Mouse (Mus musculus) heart, embryonic 15.5 days (tissue): Measurements from ENCODE around the gene Nexmif. TPM values are rescaled to one million over a fixed set of nuclear protein-coding genes. Genes with fewer than 3 reads are reported as not detected.
"Not testable (repeated sequence)": the region's sequence is repeated elsewhere in the genome, so short reads cannot be mapped to it uniquely, and the experiment has no call there.

Experiments used
- ATAC-seq: fragments of 200-750 bp; cut with Nextera tagmentation; replicated peaks from 2 replicates; pipeline ENCODE4 v1.8.0; 2017; ENCODE audit warnings: low read depth, moderate TSS enrichment; ENCODE audit not compliant: insufficient number of reproducible peaks, insufficient read depth, low FRiP score
- H3K27ac ChIP-seq: fragments of 300-500 bp; sonication (generic); 2 replicates; pipeline ENCODE4 v1.5.1; 2015; ENCODE audit warnings: mild to moderate bottlenecking, inconsistent platforms
- H3K27me3 ChIP-seq: fragments of 300-500 bp; sonication (generic); 2 replicates; pipeline ENCODE4 v1.6.1; 2015; ENCODE audit warnings: inconsistent platforms
- H3K36me3 ChIP-seq: fragments of 300-500 bp; sonication (generic); 2 replicates; pipeline ENCODE4 v1.6.1; 2015; ENCODE audit warnings: mild to moderate bottlenecking, inconsistent platforms
- H3K4me1 ChIP-seq: fragments of 300-500 bp; sonication (generic); replicated peaks from 2 replicates; pipeline ENCODE4 v1.6.1; 2015; ENCODE audit warnings: inconsistent platforms
- H3K4me2 ChIP-seq: fragments of 300-500 bp; sonication (generic); 2 replicates; pipeline ENCODE4 v1.6.1; 2015; ENCODE audit warnings: inconsistent platforms, mild to moderate bottlenecking, moderate library complexity
- H3K4me3 ChIP-seq: fragments of 300-500 bp; sonication (generic); 2 replicates; pipeline ENCODE4 v1.5.1; 2015; ENCODE audit warnings: mild to moderate bottlenecking, inconsistent platforms
- H3K9ac ChIP-seq: fragments of 300-500 bp; sonication (generic); 2 replicates; pipeline ENCODE4 v1.6.1; 2015; ENCODE audit warnings: mild to moderate bottlenecking, inconsistent platforms
- H3K9me3 ChIP-seq: fragments of 300-500 bp; sonication (generic); replicated peaks from 2 replicates; pipeline ENCODE4 v1.6.1; 2016; ENCODE audit warnings: inconsistent platforms
- WGBS: fragments of 180-500 bp; shearing (Covaris S2); methylation state at CpG from one replicate; pipeline ENCODE4 v1.1.7; 2015; ENCODE audit warnings: mixed read lengths; 5-methylcytosine and 5-hydroxymethylcytosine counted together
- polyA plus RNA-seq: library from polyadenylated mRNA; unstranded; fragments of >200 nt; fragmentation: Nextera tagmentation; extraction: Ambion mirVana; gene quantifications from 2 replicates; pipeline ENCODE4 v1.2.1, GENCODE M21; 2015

The Nexmif gene
- 1.5 and 1.6 TPM in 2 replicates for polyA plus RNA-seq

DNA sequence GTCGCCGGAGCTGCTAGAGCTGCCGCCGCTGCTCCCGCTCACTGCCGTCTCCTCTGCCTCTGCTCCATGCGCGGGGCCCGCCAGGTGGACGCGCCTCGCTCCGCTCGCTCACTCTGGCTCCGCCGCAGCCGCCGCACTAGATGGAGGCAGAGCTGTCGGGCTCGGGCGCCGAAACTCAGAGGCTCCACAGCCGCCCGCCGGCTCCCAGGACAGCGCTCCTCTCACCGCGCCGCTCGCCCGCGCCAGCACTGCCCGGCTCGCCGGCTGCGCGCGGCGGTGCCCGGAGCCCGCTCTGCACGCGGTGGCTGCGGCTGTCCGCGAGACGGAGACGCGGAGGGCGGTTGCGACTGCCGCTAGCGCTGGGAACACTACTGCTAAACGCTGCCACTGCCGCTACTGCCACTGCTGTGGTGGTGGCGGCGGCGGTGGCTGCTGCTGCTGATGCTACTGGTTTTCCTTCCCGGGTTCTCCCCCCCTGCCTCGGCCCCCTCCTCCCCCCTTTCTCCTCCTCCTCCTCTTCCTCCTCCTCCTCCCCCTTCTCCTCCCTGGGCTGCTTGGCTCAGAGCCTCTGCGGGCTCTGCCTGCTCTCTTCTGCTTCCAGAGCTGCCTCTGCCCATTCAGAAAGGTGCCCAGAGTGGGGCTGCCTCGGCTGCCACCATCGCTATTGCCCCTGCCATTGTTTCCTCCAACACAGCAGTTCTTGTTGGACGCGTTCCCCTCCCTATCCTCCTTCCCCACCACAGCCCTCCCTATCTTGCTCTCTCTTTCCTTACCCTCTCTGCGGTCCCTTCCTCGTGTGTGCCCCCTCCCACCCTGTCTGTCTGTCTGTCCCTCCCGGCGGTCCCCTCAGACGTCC is at the start of gene Nexmif:
Nexmif (minus strand) TSS at position 450 of the 856 bp plus-strand sequence.
- Histone ChIP-seq H3K36me3 (no peaks in the 10 kb centered on the region), H3K9ac (peak within 1 kb of the TSS; percentile 58), H3K27ac (peak within 1 kb of the TSS; percentile 53), H3K4me1 (0 out of 2 replicates have a peak, but pooled peaks cover 2% of the 10 kb centered on the region), H3K27me3 (peaks cover 25% of the 10 kb centered on the region), H3K4me3 (peak within 1 kb of the TSS; percentile 60), H3K4me2 (peak within 1 kb of the TSS; percentile 86), H3K9me3 (no peaks in the 10 kb centered on the region)
- peak; percentile 66 for ATAC-seq
- WGBS, result 10% methylated on average over 64 of the region's 70 CpGs

DNA sequence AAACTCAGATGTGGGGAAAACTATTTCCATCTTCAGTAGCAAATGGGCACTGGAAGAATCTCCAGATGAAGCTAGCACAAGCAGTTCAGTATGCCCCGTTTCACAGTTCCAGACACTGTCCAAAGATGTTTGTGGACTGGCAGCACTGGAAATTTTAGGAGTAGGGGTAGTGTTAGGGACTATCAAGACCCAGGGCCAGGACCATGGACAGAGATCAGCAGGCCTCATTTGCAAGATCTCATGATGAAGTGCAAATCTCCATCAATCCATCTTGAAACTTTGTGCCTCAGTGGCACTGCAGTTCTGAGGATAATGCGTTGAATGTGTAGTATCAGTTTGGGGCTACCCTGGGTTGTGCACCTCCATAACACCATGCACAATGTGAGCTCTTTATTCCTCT is 7.7 kb upstream of the Nexmif start:
- H3K4me3 ChIP-seq, result no peak overlapping the region

DNA sequence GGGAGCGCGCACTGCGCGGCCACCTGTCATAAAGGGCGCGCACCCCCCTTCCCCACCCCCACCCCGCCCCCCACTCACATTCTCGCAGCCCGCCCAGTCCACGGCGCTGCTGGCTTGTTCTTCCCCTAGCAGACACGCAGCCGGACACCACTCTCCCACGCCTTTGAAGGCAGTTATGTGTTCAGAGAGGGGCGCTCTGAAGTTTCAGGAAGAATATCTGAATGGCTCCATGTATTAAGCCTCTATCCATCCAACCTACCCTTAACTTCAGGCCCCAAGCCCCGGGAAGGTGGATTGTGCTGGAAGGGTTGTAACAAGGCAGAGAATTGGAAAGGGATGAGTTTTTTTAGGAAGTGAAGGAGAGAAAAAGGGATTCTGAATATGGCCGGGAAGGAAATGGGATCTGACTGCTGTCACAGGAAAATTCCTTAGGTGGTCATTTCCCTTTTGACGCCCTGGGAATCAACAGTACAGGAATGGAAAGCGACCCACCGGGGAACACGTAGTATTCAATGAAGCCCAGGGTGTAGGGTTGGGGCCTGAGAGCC is 681 bp upstream of the Nexmif start:
- Histone ChIP-seq H3K9ac (no peak overlapping the region), H3K27ac (no peak overlapping the region), H3K27me3 (peaks cover 22% of the 10 kb centered on the region), H3K9me3 (no peaks in the 10 kb centered on the region), H3K36me3 (no peaks in the 10 kb centered on the region), H3K4me2 (peak overlapping the region; percentile 86), H3K4me3 (peak overlapping the region; percentile 60), H3K4me1 (0 out of 2 replicates have a peak, but pooled peaks cover 2% of the 10 kb centered on the region)
- ATAC-seq, result 0 out of 2 replicates have a peak, but pooled peaks have one; percentile 23
- WGBS, result 20% methylated on average over 19 of the region's 21 CpGs

More for the DNA sequence above, 7.7 kb upstream of the Nexmif start:
- Histone ChIP-seq H3K4me1 (no peaks in the 10 kb centered on the region), H3K27me3 (no peaks in the 10 kb centered on the region), H3K36me3 (no peaks in the 10 kb centered on the region), H3K4me2 (no peak overlapping the region), H3K9ac (no peak overlapping the region), H3K9me3 (no peaks in the 10 kb centered on the region), H3K27ac (no peak overlapping the region)
- ATAC-seq, result no peak
- 50% methylated on average over 2 of the region's 2 CpGs for WGBS

DNA sequence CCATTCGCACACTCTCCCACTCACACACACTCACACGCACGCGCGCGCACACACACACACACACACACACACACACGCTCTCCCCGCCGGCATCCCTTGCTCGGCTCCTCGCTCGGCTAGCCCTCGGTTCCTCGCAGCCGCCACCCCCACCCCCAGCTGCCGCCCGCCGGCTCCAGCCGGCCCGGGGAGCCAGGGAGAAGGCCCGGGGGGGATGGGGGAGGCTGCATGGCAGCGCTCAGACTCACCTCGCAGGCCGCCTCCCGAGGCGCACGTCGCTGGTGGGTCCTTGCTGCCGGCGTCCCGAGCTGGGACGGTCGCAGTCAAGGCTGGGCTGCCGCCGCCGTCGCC is 623 bp downstream of the Nexmif start:
- WGBS, result 29% methylated on average over 27 of the region's 37 CpGs
- H3K4me2 ChIP-seq, result peak overlapping the region; percentile 86
- 0 out of 2 replicates have a peak, but pooled peaks cover 2% of the 10 kb centered on the region for H3K4me1 ChIP-seq
- H3K27ac ChIP-seq, result peak overlapping the region; percentile 53
- peaks cover 25% of the 10 kb centered on the region for H3K27me3 ChIP-seq
- ATAC-seq, result peak; percentile 64
- H3K9me3 ChIP-seq, result no peaks in the 10 kb centered on the region
- no peaks in the 10 kb centered on the region for H3K36me3 ChIP-seq
- peak overlapping the region; percentile 58 for H3K9ac ChIP-seq
- peak overlapping the region; percentile 60 for H3K4me3 ChIP-seq

DNA sequence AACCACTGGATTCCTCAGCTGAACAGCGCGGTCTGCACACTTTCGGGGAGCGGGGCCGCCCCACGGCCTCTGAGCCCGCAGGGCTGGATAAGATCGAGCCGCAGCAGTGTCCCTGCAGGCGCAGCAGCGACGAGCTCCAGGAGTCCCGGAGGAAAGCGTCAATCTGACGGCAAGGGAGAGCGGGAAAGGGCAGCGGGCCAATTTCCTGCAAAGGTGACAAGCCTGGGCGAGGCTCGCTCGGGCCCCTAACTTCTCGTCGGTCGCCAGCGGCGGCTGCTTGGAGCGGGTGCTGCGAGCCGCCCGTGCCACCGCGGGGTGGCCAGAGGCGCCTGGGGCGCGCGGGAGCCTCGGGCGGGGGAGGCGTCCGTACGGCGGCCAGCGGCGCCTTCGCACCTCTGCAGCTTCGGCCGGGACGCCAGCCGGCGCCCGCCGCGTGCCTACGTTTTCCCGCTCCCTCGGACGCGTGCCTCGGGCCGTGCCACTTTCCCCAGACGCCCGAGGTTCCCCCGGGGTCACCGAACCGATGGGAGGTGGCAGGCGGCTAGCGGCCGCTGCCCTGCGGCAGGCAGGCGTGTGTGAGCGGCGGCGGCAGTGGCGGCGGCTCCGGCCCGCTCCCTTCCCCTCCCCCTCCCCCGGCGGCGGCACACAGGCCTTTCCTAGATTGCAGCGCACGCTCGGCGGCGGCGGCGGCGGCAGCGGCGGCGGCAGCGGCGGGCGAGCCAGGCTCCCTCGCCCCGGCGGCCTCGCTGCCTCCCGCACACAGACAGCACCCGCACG is 1.2 kb downstream of the Nexmif start:
- peaks cover 25% of the 10 kb centered on the region for H3K27me3 ChIP-seq

DNA sequence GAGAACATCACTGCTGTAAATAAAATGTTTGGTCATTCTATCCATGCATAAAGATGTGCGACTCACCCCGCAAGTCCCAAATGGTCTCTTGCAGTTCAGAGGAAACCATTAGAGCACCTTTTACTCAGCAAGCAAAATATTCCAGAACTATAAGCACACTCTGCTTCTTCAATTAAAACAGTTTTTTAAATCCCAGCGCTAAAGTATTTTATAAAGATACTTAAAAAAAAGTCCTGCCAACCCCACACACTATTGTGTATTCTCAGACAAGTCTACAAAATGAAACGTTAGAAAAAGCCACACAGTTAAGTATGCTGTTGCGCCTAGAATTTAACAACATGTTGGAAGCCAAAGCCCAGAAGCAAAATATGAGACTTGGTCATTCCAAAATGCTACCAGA is 1.9 kb downstream of the Nexmif start:
- H3K4me3 ChIP-seq, result peak overlapping the region; percentile 60
- no peak overlapping the region for H3K27ac ChIP-seq
- peaks cover 25% of the 10 kb centered on the region for H3K27me3 ChIP-seq
- no peak for ATAC-seq
- no peaks in the 10 kb centered on the region for H3K9me3 ChIP-seq
- H3K9ac ChIP-seq, result no peak overlapping the region
- H3K4me2 ChIP-seq, result peak overlapping the region; percentile 86
- 0 out of 2 replicates have a peak, but pooled peaks cover 2% of the 10 kb centered on the region for H3K4me1 ChIP-seq
- 57% methylated on average over 5 of the region's 5 CpGs for WGBS
- H3K36me3 ChIP-seq, result no peaks in the 10 kb centered on the region

More for the DNA sequence above, 1.2 kb downstream of the Nexmif start:
- Histone ChIP-seq H3K4me1 (0 out of 2 replicates have a peak, but pooled peaks cover 2% of the 10 kb centered on the region), H3K4me3 (peak overlapping the region; percentile 60), H3K27ac (peak overlapping the region; percentile 53), H3K36me3 (no peaks in the 10 kb centered on the region), H3K4me2 (peak overlapping the region; percentile 86), H3K9me3 (no peaks in the 10 kb centered on the region), H3K9ac (peak overlapping the region; percentile 58)
- peak; percentile 29; the same call in 1 of the 2 replicates for ATAC-seq
- WGBS, result 18% methylated on average over 61 of the region's 100 CpGs

DNA sequence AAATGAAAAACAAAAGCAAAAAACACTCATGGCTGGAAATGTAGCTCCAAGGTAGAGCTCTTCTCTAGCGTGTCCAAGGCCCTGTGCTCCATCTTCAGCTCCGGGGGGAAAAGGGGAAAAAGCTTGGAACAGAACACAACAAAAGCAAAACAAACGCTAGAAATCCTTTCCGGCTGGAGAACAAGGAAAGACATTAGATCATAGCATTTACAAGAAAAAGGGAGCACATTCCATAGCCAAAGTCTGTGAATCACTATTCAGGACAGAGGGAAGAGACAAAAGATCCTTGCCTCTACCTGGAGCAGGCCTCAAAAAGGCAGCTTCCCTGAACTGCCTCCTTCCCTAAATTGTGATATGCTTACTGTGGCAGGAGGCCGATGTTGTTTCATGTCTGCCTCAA is 4.4 kb downstream of the Nexmif start:
- Histone ChIP-seq H3K36me3 (no peaks in the 10 kb centered on the region), H3K9ac (no peak overlapping the region), H3K9me3 (no peaks in the 10 kb centered on the region), H3K27me3 (peaks cover 16% of the 10 kb centered on the region), H3K27ac (no peak overlapping the region), H3K4me2 (no peak overlapping the region), H3K4me1 (0 out of 2 replicates have a peak, but pooled peaks cover 2% of the 10 kb centered on the region), H3K4me3 (no peak overlapping the region)
- WGBS, result 62% methylated on average over 5 of the region's 5 CpGs
- no peak for ATAC-seq

DNA sequence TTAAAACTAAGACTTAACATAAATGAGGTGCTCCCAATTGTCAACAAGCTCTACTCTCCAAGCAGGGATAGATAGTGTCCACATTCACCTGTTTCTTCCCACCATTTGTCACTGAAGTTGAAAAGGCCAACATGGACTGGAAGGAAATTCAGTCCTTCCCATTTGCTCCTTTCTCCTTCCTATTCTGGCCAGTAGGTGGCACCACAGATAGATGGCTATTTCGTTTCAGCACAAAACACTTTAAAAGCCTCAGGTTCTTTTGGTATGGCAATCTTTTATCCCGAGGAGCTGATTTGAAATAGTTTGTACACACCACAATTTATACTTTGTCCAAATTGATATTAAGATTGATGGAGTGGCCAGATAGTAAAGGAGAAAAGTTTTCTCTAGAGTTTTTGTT is 21.7 kb downstream of the Nexmif start:
- ATAC-seq, result no peak
- 19% methylated on average over 2 of the region's 2 CpGs for WGBS
- Histone ChIP-seq H3K27ac (no peak overlapping the region), H3K9ac (no peak overlapping the region), H3K36me3 (no peaks in the 10 kb centered on the region), H3K4me1 (no peaks in the 10 kb centered on the region), H3K4me2 (no peak overlapping the region), H3K27me3 (no peaks in the 10 kb centered on the region), H3K4me3 (no peak overlapping the region), H3K9me3 (no peaks in the 10 kb centered on the region)

DNA sequence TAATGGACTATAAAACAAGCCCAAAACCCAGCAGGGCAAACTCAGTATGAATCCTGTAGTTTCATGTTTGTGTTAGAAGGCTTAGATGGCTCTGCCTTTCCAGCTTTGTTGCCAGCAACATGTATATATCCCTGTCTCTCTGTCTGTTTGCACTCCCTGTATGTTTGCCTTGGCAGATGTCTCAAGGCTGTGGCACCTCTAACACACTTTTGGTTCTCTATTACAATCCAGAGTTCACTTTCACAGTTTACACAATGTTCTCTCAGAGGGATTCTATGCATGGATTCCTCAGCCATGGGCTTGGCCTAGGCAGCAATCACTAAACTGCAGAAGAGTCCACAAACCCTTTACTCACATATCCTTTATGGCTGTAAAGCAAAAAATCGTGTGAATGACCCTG is 50.9 kb downstream of the Nexmif start:
- Histone ChIP-seq H3K4me2 (no peak overlapping the region), H3K27ac (no peak overlapping the region), H3K9me3 (no peaks in the 10 kb centered on the region), H3K4me3 (no peak overlapping the region), H3K9ac (no peak overlapping the region), H3K27me3 (no peaks in the 10 kb centered on the region), H3K4me1 (no peaks in the 10 kb centered on the region), H3K36me3 (no peaks in the 10 kb centered on the region)
- WGBS, result 31% methylated on average over 1 of the region's 1 CpGs
- ATAC-seq, result no peak

DNA sequence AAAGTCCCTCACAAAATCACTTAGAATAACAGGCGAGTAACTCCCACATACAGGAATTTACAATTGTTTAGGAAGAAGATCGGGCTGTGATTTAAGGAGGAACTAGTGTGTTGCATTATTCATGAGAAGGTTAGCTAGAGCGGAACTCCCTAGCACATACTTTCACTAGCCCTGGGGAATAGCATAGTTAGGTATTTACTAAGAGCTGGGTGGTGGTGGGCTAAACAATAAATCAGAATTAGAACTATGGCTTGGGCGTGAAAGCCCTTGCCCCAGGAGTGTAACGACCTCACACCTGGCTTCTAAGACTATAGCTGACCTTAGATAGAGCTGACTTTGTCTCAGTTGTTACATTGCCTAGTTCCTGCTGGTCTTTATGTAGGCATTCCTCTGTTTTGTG is 85.7 kb downstream of the Nexmif start:
- H3K4me2 ChIP-seq, H3K36me3 ChIP-seq, H3K4me3 ChIP-seq, H3K9me3 ChIP-seq, ATAC-seq, H3K4me1 ChIP-seq, H3K9ac ChIP-seq, H3K27me3 ChIP-seq, H3K27ac ChIP-seq: not testable (repeated sequence)
- 67% methylated on average over 5 of the region's 5 CpGs for WGBS

DNA sequence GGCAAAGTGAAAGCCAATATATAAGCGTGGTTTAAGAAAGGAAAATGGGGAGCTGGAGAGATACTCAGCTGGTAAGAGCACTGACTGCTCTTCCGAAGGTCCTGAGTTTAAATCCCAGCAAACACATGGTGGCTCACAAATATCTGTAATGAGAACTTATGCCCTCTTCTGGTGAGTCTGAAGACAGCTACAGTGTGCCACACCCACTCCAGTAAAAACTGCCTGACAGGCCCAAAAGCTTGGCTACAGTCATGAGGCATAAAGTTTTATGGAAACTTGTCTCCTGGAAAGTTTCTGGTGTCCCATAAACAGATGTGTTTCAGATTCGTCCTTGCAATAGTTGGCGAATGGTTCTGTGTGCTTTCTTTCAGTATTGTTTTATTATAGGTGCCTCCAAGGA is 86.4 kb downstream of the Nexmif start:
- Histone ChIP-seq H3K4me2 (no peak overlapping the region), H3K4me3 (no peak overlapping the region)
- WGBS, result 66% methylated on average over 4 of the region's 4 CpGs

More for the DNA sequence above, 86.4 kb downstream of the Nexmif start:
- Histone ChIP-seq H3K36me3 (no peaks in the 10 kb centered on the region), H3K27ac (no peak overlapping the region), H3K9ac (no peak overlapping the region), H3K9me3 (no peaks in the 10 kb centered on the region), H3K4me1 (no peaks in the 10 kb centered on the region), H3K27me3 (no peaks in the 10 kb centered on the region)
- ATAC-seq, result no peak
